ENCODE assay signal across 8 mouse cellular contexts in the genomic region with DNA sequence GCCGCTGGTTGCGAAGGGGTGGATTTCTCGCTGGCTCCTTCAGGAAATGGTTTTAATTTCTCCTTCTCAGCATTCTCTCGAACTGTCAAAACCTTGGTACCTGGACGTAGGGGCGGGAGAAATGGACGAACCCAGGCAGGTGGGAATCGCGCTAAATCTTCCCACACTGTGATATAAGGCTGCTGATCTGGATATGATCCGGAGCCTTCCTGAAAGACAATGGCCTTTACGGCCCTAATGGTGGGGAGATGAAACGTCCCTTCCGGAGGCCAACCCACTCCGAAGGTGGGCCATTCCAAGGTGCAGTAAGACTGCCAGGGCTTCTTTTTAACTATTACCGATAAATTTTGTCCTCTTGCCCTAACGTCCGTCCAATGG.
DNase-seq lines count a peak whose midpoint lies in the region; ATAC-seq and TF ChIP-seq lines count a peak whose summit lies in the region.

No protein-coding gene starts in this region.

- H3K36me3 ChIP-seq in lung, embryonic 14.5 days (ENCODE audit: insufficient read depth): no peaks in the 10 kb centered on the region
- H3K36me3 ChIP-seq in embryonic facial prominence, embryonic 13.5 days: peaks cover 41% of the 10 kb centered on the region
- peaks cover 52% of the 10 kb centered on the region for H3K36me3 ChIP-seq in limb, embryonic 10.5 days
- H3K36me3 ChIP-seq in neural tube, embryonic 12.5 days: peaks cover 15% of the 10 kb centered on the region

- no peak overlapping the region for H3K4me3 ChIP-seq in lung, embryonic 14.5 days (ENCODE audit: low read depth, low read length)
- no peak overlapping the region for H3K4me3 ChIP-seq in embryonic facial prominence, embryonic 13.5 days
- H3K4me3 ChIP-seq in limb, embryonic 10.5 days: no peak overlapping the region
- H3K4me3 ChIP-seq in neural tube, embryonic 12.5 days: peak overlapping the region; percentile 5; the same call in 1 of the 2 replicates

- no peak overlapping the region for H3K9ac ChIP-seq in lung, embryonic 14.5 days
- H3K9ac ChIP-seq in embryonic facial prominence, embryonic 13.5 days: no peak overlapping the region
- no peak overlapping the region for H3K9ac ChIP-seq in neural tube, embryonic 12.5 days

- 66% methylated on average over 17 of the region's 17 CpGs for WGBS in lung, embryonic 14.5 days
- WGBS in embryonic facial prominence, embryonic 13.5 days: 69% methylated on average over 17 of the region's 17 CpGs
- WGBS in limb, embryonic 10.5 days: 67% methylated on average over 17 of the region's 17 CpGs
- 70% methylated on average over 17 of the region's 17 CpGs for whole genome bisulfite sequencing in neural tube, embryonic 12.5 days

- H3K27me3 ChIP-seq in lung, embryonic 14.5 days (ENCODE audit: insufficient read depth, low read length): peaks cover 8% of the 10 kb centered on the region; the same call in 1 of the 2 replicates
- peaks cover 28% of the 10 kb centered on the region for H3K27me3 ChIP-seq in embryonic facial prominence, embryonic 13.5 days
- H3K27me3 ChIP-seq in limb, embryonic 10.5 days (ENCODE audit: low read depth, poor library complexity, severe bottlenecking): peaks cover 41% of the 10 kb centered on the region
- H3K27me3 ChIP-seq in neural tube, embryonic 12.5 days (replicated peaks): peaks cover 5% of the 10 kb centered on the region; the same call in 1 of the 2 replicates

- DNase-seq in lung, embryonic 14.5 days: peak; percentile 1
- no peak for DNase-seq in lung, adult 18-20 months
- peak; percentile 57 for DNase-seq in limb, embryonic 10.5 days (ENCODE audit: low spot score)
- DNase-seq in retina, postnatal 1 day: no peak
- DNase-seq in left cerebral cortex, adult 8-10 months (ENCODE audit: low spot score in 2 of 2): no peak
- no peak for DNase-seq in MN1 (ENCODE audit: low spot score)

- peaks cover 56% of the 10 kb centered on the region for H3K9me3 ChIP-seq in lung, embryonic 14.5 days (ENCODE audit: low read depth, low read length)
- H3K9me3 ChIP-seq in embryonic facial prominence, embryonic 13.5 days: peaks cover 60% of the 10 kb centered on the region
- H3K9me3 ChIP-seq in limb, embryonic 10.5 days (replicated peaks): peaks cover 57% of the 10 kb centered on the region
- peaks cover 58% of the 10 kb centered on the region for H3K9me3 ChIP-seq in neural tube, embryonic 12.5 days

- TF ChIP-seq CTCF in lung, embryonic 14.5 days (IDR thresholded peaks at IDR 0.05; ENCODE audit: low read depth): no peak

- no peak overlapping the region for H3K4me2 ChIP-seq in lung, embryonic 14.5 days
- H3K4me2 ChIP-seq in embryonic facial prominence, embryonic 13.5 days: no peak overlapping the region
- H3K4me2 ChIP-seq in neural tube, embryonic 12.5 days (replicated peaks): no peak overlapping the region

- ATAC-seq in lung, embryonic 14.5 days (ENCODE audit: insufficient read depth): peak; percentile 38; the same call in 1 of the 2 replicates
- ATAC-seq in embryonic facial prominence, embryonic 13.5 days (ENCODE audit: insufficient number of reproducible peaks, insufficient read depth, low FRiP score, low TSS enrichment, low read depth): peak; percentile 45; the same call in 1 of the 2 replicates
- ATAC-seq in neural tube, embryonic 12.5 days (ENCODE audit: low FRiP score, low read depth): peak; percentile 23

- H3K27ac ChIP-seq in lung, embryonic 14.5 days (ENCODE audit: low read depth): no peak overlapping the region
- H3K27ac ChIP-seq in embryonic facial prominence, embryonic 13.5 days: no peak overlapping the region
- H3K27ac ChIP-seq in limb, embryonic 10.5 days: no peak overlapping the region
- H3K27ac ChIP-seq in neural tube, embryonic 12.5 days: no peak overlapping the region

- no peaks in the 10 kb centered on the region for H3K4me1 ChIP-seq in lung, embryonic 14.5 days (ENCODE audit: insufficient read depth)
- H3K4me1 ChIP-seq in embryonic facial prominence, embryonic 13.5 days: no peaks in the 10 kb centered on the region
- no peaks in the 10 kb centered on the region for H3K4me1 ChIP-seq in limb, embryonic 10.5 days
- H3K4me1 ChIP-seq in neural tube, embryonic 12.5 days: no peaks in the 10 kb centered on the region

Comparison
In these comparisons a context has a peak if more than half of its experiments do, and no peak if none do; other contexts are left out.
1. DNase-seq: peak in lung, embryonic 14.5 days (single experiment) and limb, embryonic 10.5 days (single experiment); none in lung, adult 18-20 months (0 of 2), retina, postnatal 1 day (single experiment), left cerebral cortex, adult 8-10 months (0 of 2) and MN1 (single experiment).
2. Peak in every context shown above with its lines, with median percentiles within 50 percentile points of each other: ATAC-seq.